Mouse (Mus musculus) embryo, embryonic 11.5 days (tissue): ENCODE results near the gene Ssc4d.

ENCODE experiments used
- DNase-seq: peaks from one replicate; pipeline ENCODE4 v3.0.0-alpha.2; 2012; ENCODE audit warnings: low read depth, low spot score

The Ssc4d gene

GRCm38 (mm10) chr5:135940587-135940986 is 33.7 kb downstream of the Ssc4d start:
- DNase-seq, result no peak

- no peak for DNase-seq
Measured at GRCm38 (mm10) chr5:135935641-135936190, 38.6 kb downstream of the Ssc4d start.

GRCm38 (mm10) chr5:135935176-135935523 is 39.2 kb downstream of the Ssc4d start:
- DNase-seq, result no peak

- DNase-seq, result peak; percentile 93
Measured at GRCm38 (mm10) chr5:135934481-135935175, 39.7 kb downstream of the Ssc4d start, which contains the start of gene Ywhag. TSS of gene Ywhag (minus strand) at chr5:135934616.

- DNase-seq, result peak; percentile 40
Measured at GRCm38 (mm10) chr5:135933900-135934441, 40.4 kb downstream of the Ssc4d start.

GRCm38 (mm10) chr5:135933222-135933899 is 41.0 kb downstream of the Ssc4d start:
- no peak for DNase-seq

GRCm38 (mm10) chr5:135932359-135932758 is 42.0 kb downstream of the Ssc4d start:
- no peak for DNase-seq

GRCm38 (mm10) chr5:135931526-135931925 is 42.8 kb downstream of the Ssc4d start:
- no peak for DNase-seq

GRCm38 (mm10) chr5:135929685-135930424 is 44.5 kb downstream of the Ssc4d start:
- no peak for DNase-seq

- DNase-seq, result no peak
Measured at GRCm38 (mm10) chr5:135923901-135924300, 50.4 kb downstream of the Ssc4d start.

- no peak for DNase-seq
Measured at GRCm38 (mm10) chr5:135919902-135920301, 54.4 kb downstream of the Ssc4d start.

GRCm38 (mm10) chr5:135918593-135918992 is 55.7 kb downstream of the Ssc4d start:
- DNase-seq, result no peak

- no peak for DNase-seq
Measured at GRCm38 (mm10) chr5:135918059-135918437, 56.3 kb downstream of the Ssc4d start.

GRCm38 (mm10) chr5:135917327-135918058 is 56.8 kb downstream of the Ssc4d start:
- DNase-seq, result no peak

GRCm38 (mm10) chr5:135916601-135917000 is 57.7 kb downstream of the Ssc4d start:
- DNase-seq, result no peak

- DNase-seq, result no peak
Measured at GRCm38 (mm10) chr5:135916051-135916565, 58.2 kb downstream of the Ssc4d start.

GRCm38 (mm10) chr5:135914156-135914555 is 60.2 kb downstream of the Ssc4d start:
- no peak for DNase-seq

GRCm38 (mm10) chr5:135913201-135913600 is 61.1 kb downstream of the Ssc4d start:
- no peak for DNase-seq

GRCm38 (mm10) chr5:135911633-135912220 is 62.6 kb downstream of the Ssc4d start:
- DNase-seq, result no peak

- DNase-seq, result no peak
Measured at GRCm38 (mm10) chr5:135910813-135911212, 63.5 kb downstream of the Ssc4d start.
